ENCODE assay signal across 8 mouse cellular contexts in genomic region chr7:118254460-118254859, GRCm38 (mm10). TPM values are rescaled to one million over a fixed set of nuclear protein-coding genes. Genes with fewer than 3 reads are reported as not detected.
A peak's percentile ranks its signal among the peaks of the same experiment; 100 is the strongest.
DNase-seq lines count a peak whose midpoint lies in the region; ATAC-seq lines count a peak whose summit lies in the region.

No protein-coding gene starts in this region.

- ATAC-seq in heart, embryonic 12.5 days (ENCODE audit: insufficient number of reproducible peaks, low FRiP score): no peak

- no peak overlapping the region for H3K4me2 ChIP-seq in heart, embryonic 12.5 days

- H3K27ac ChIP-seq in heart, embryonic 12.5 days (ENCODE audit: poor library complexity, severe bottlenecking): no peak overlapping the region

- H3K4me3 ChIP-seq in heart, embryonic 12.5 days: no peak overlapping the region

- intact Hi-C loops in heart, postnatal 10 days (cut with DNase I): no loop called here

- 73% methylated on average over 8 of the region's 8 CpGs for WGBS in heart, embryonic 12.5 days

- H3K9me3 ChIP-seq in heart, embryonic 12.5 days (replicated peaks): no peaks in the 10 kb centered on the region

- no peaks in the 10 kb centered on the region for H3K27me3 ChIP-seq in heart, embryonic 12.5 days (replicated peaks)

- no peak overlapping the region for H3K9ac ChIP-seq in heart, embryonic 12.5 days

- DNase-seq in heart, adult 18-20 months: peak; percentile 57 to 61
- DNase-seq in cerebellum, adult 11 months: peak; percentile 88
- DNase-seq in heart, postnatal 10 days: peak; percentile 54 to 63
- peak; percentile 42 to 62 for DNase-seq in layer of hippocampus, postnatal 36 days
- DNase-seq in kidney, adult 11 months: no peak
- DNase-seq in thymus, postnatal 25 days: no peak
- DNase-seq in spleen, adult 18-20 months: no peak

- H3K4me1 ChIP-seq in heart, embryonic 12.5 days (replicated peaks): peaks cover 14% of the 10 kb centered on the region

- H3K36me3 ChIP-seq in heart, embryonic 12.5 days: no peaks in the 10 kb centered on the region

RNA-seq across cellular contexts. Expression of gene Smg1, which starts 11.0 kb away (rescaled TPM):
- 10 to 100 TPM; 33.4 to 39.3 TPM for total RNA-seq in heart, adult 18-20 months (2021)
- polyA plus RNA-seq in heart, embryonic 12.5 days (2016; fragmentation: Nextera tagmentation; extraction: Ambion mirVana): 15.0 and 15.6 TPM in 2 replicates
- total RNA-seq in heart, postnatal 10 days (2021): 10 to 100 TPM; 52.3 to 57.2 TPM
- 10 to 100 TPM; 84.4 to 91.5 TPM for total RNA-seq in layer of hippocampus, postnatal 36 days (2021)

Comparison
In these comparisons a context has a peak if more than half of its experiments do, and no peak if none do; other contexts are left out.
1. DNase-seq: peak in heart, adult 18-20 months (2 of 2), cerebellum, adult 11 months (single experiment), heart, postnatal 10 days (2 of 2) and layer of hippocampus, postnatal 36 days (2 of 2); none in kidney, adult 11 months (single experiment), thymus, postnatal 25 days (single experiment) and spleen, adult 18-20 months (0 of 2).